Mouse (Mus musculus) MEL (cell line): ENCODE measurements at regions not wholly inside any gene's neighbourhood (a gene's known extent, or its start where the extent isn't known, plus 50 kb on each side); places are given as distances from the start of the nearest gene placed in this dataset.

Experiments
- DNase-seq: peaks from one replicate; pipeline ENCODE4 v3.0.0; 2011; ENCODE audit warnings: low read depth, low spot score
- H3K27ac ChIP-seq: 2 replicates; pipeline ENCODE4 v1.5.1; 2012; ENCODE audit warnings: low read depth, mild to moderate bottlenecking, control low read depth, low read length, moderate library complexity; ENCODE audit not compliant: control insufficient read depth
- H3K27me3 ChIP-seq, 2 experiments: fragments of 150-350 bp in 1 of 2; sonication (generic) in 1 of 2; 2 replicates each; pipeline ENCODE4 v1.6.1; 2012; ENCODE audit warnings: low read length in 2 of 2, mild to moderate bottlenecking in 2 of 2, improper control_type of control experiment in 1 of 2, moderate library complexity in 1 of 2; ENCODE audit not compliant: insufficient read depth in 2 of 2, control insufficient read depth in 1 of 2
- H3K36me3 ChIP-seq, 2 experiments: 2 replicates each; pipeline ENCODE4 v1.6.1; 2012 to 2014; ENCODE audit warnings: low read length in 2 of 2, improper control_type of control experiment in 1 of 2, inconsistent platforms in 1 of 2, mild to moderate bottlenecking in 1 of 2; ENCODE audit not compliant: insufficient read depth in 2 of 2, control insufficient read depth in 1 of 2
- H3K4me1 ChIP-seq, 2 experiments: fragments of 150-350 bp in 1 of 2; sonication (generic) in 1 of 2; 2 replicates each; pipeline ENCODE4 v1.6.1; 2012; ENCODE audit warnings: low read length in 2 of 2, improper control_type of control experiment in 1 of 2, mild to moderate bottlenecking in 1 of 2; ENCODE audit not compliant: insufficient read depth in 2 of 2, control insufficient read depth in 1 of 2
- H3K4me3 ChIP-seq, 2 experiments: fragments of 150-350 bp in 1 of 2; sonication (generic) in 1 of 2; 2 replicates each; pipeline ENCODE4 v1.5.1; 2012; ENCODE audit warnings: low read depth in 2 of 2, low read length in 2 of 2, mild to moderate bottlenecking in 2 of 2, moderate library complexity in 2 of 2, control low read depth in 1 of 2, improper control_type of control experiment in 1 of 2; ENCODE audit not compliant: control insufficient read depth in 1 of 2, insufficient read depth in 1 of 2
- H3K79me2 ChIP-seq: 2 replicates; pipeline ENCODE4 v1.6.1; 2012; ENCODE audit warnings: mild to moderate bottlenecking, low read length, moderate library complexity; ENCODE audit not compliant: control insufficient read depth, poor library complexity, insufficient read depth
- H3K9ac ChIP-seq: 2 replicates; pipeline ENCODE4 v1.6.1; 2012; ENCODE audit warnings: low read depth, mild to moderate bottlenecking, control low read depth, low read length, moderate library complexity; ENCODE audit not compliant: control insufficient read depth, poor library complexity, severe bottlenecking
- H3K9me3 ChIP-seq: fragments of 150-350 bp; sonication (generic); replicated peaks from 2 replicates; pipeline ENCODE4 v1.6.1; 2012; ENCODE audit warnings: mild to moderate bottlenecking, low read length, improper control_type of control experiment, moderate library complexity; ENCODE audit not compliant: insufficient read depth
- CHD2 ChIP-seq: IDR thresholded peaks from 2 replicates; pipeline ENCODE4 v1.6.1; 2011; ENCODE audit warnings: low read length, improper control_type of control experiment
- E2F4 ChIP-seq: IDR thresholded peaks from 2 replicates; pipeline ENCODE4 v1.6.1; 2011; ENCODE audit warnings: low read depth, low read length, improper control_type of control experiment, borderline replicate concordance
- ELF1 ChIP-seq: IDR thresholded peaks from 2 replicates; pipeline ENCODE4 v1.6.1; 2014; ENCODE audit warnings: low read depth, mild to moderate bottlenecking, inconsistent platforms, low read length, improper control_type of control experiment, moderate library complexity
- EP300 ChIP-seq, 2 experiments: IDR thresholded peaks; 2 replicates each; pipeline ENCODE4 v1.6.1; 2011; ENCODE audit warnings: improper control_type of control experiment in 2 of 2, low read length in 2 of 2, low read depth in 1 of 2, mild to moderate bottlenecking in 1 of 2
- ETS1 ChIP-seq: IDR thresholded peaks from 2 replicates; pipeline ENCODE4 v1.6.1; 2012; ENCODE audit warnings: low read depth, mild to moderate bottlenecking, inconsistent platforms, low read length, improper control_type of control experiment, moderate library complexity
- GATA1 ChIP-seq: IDR thresholded peaks from 2 replicates; pipeline ENCODE4 v1.6.1; 2011; ENCODE audit warnings: low read depth, low read length, improper control_type of control experiment
- HCFC1 ChIP-seq: IDR thresholded peaks from 2 replicates; pipeline ENCODE4 v1.6.1; 2012; ENCODE audit warnings: low read depth, mild to moderate bottlenecking, inconsistent platforms, low read length, improper control_type of control experiment, moderate library complexity
- KAT2A ChIP-seq: conservative IDR thresholded peaks from 2 replicates; pipeline ENCODE4 v1.6.1; 2012; ENCODE audit warnings: low read depth, low read length, improper control_type of control experiment, inconsistent platforms
- MAX ChIP-seq: IDR thresholded peaks from 2 replicates; pipeline ENCODE4 v1.6.1; 2011; ENCODE audit warnings: low read length, improper control_type of control experiment
- MAZ ChIP-seq: IDR thresholded peaks from 2 replicates; pipeline ENCODE4 v1.6.1; 2012; ENCODE audit warnings: low read depth, mild to moderate bottlenecking, inconsistent platforms, low read length, improper control_type of control experiment
- MYB ChIP-seq: IDR thresholded peaks from 2 replicates; pipeline ENCODE4 v1.6.1; 2011; ENCODE audit warnings: mild to moderate bottlenecking, low read depth, low read length, improper control_type of control experiment
- NELFE ChIP-seq: IDR thresholded peaks from 2 replicates; pipeline ENCODE4 v1.6.1; 2011; ENCODE audit warnings: low read depth, low read length, improper control_type of control experiment
- NRF1 ChIP-seq: IDR thresholded peaks from 2 replicates; pipeline ENCODE4 v1.6.1; 2014; ENCODE audit warnings: low read depth, mild to moderate bottlenecking, inconsistent platforms, low read length, improper control_type of control experiment, moderate library complexity; ENCODE audit not compliant: poor library complexity, insufficient read depth, severe bottlenecking
- POLR2A ChIP-seq, 2 experiments: IDR thresholded peaks; 2 replicates each; pipeline ENCODE4 v1.6.1; 2011 to 2012; ENCODE audit warnings: low read length in 2 of 2, mild to moderate bottlenecking in 2 of 2, control low read depth in 1 of 2, improper control_type of control experiment in 1 of 2, low read depth in 1 of 2, moderate library complexity in 1 of 2; ENCODE audit not compliant: control insufficient read depth in 1 of 2, insufficient read depth in 1 of 2, poor library complexity in 1 of 2
- POLR2AphosphoS5 ChIP-seq: IDR thresholded peaks from 2 replicates; pipeline ENCODE4 v1.6.1; 2012; ENCODE audit warnings: low read depth, borderline replicate concordance, mild to moderate bottlenecking, inconsistent platforms, low read length, moderate library complexity, mixed read lengths
- RAD21 ChIP-seq: IDR thresholded peaks from 2 replicates; pipeline ENCODE4 v1.6.1; 2011; ENCODE audit warnings: mild to moderate bottlenecking, low read depth, low read length, improper control_type of control experiment
- RCOR1 ChIP-seq: IDR thresholded peaks from 2 replicates; pipeline ENCODE4 v1.6.1; 2012; ENCODE audit warnings: low read depth, mild to moderate bottlenecking, inconsistent platforms, low read length, improper control_type of control experiment
- TBP ChIP-seq: IDR thresholded peaks from 2 replicates; pipeline ENCODE4 v1.8.0; 2011; ENCODE audit warnings: low read depth, low read length, improper control_type of control experiment
- UBTF ChIP-seq: IDR thresholded peaks from 2 replicates; pipeline ENCODE4 v1.6.1; 2012; ENCODE audit warnings: low read depth, mild to moderate bottlenecking, inconsistent platforms, low read length, improper control_type of control experiment, moderate library complexity, borderline replicate concordance; ENCODE audit not compliant: insufficient read depth
- USF1 ChIP-seq: IDR thresholded peaks from 2 replicates; pipeline ENCODE4 v1.6.1; 2014; ENCODE audit warnings: low read depth, mild to moderate bottlenecking, inconsistent platforms, low read length, improper control_type of control experiment, moderate library complexity
- USF2 ChIP-seq, 2 experiments: IDR thresholded peaks; 2 replicates each; pipeline ENCODE4 v1.6.1; 2011 to 2012; ENCODE audit warnings: improper control_type of control experiment in 2 of 2, low read length in 2 of 2, borderline replicate concordance in 1 of 2, inconsistent platforms in 1 of 2, low read depth in 1 of 2, mild to moderate bottlenecking in 1 of 2; ENCODE audit not compliant: insufficient read depth in 1 of 2
- ZC3H11A ChIP-seq: IDR thresholded peaks from 2 replicates; pipeline ENCODE4 v1.6.1; 2012; ENCODE audit warnings: low read depth, mild to moderate bottlenecking, inconsistent platforms, low read length, improper control_type of control experiment
- ZKSCAN1 ChIP-seq: IDR thresholded peaks from 2 replicates; pipeline ENCODE4 v1.6.1; 2012; ENCODE audit warnings: low read depth, mild to moderate bottlenecking, inconsistent platforms, low read length, improper control_type of control experiment, moderate library complexity

DNA sequence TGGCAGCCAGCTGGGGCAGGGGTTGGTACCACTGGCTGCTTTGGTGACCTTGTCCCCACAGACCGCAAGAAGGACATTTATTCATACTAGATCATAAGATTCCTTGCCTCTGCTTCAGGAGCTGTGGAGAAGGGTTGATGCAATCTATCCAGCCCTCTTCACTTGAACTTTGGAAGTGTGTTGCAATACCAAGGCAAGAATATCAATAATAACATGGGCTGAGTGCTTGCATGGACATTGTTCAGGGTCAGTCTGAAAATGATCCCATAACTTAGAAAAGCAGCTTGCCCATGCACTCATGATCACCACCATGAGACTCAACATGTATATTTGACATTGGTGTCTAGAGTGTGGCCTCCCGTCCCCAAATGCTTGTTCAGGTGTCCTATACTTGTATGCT is 74.7 kb downstream of the Pttg1 start:
- TF ChIP-seq RCOR1 (no peak), POLR2A (IDR thresholded peaks at IDR 0.05; ENCODE audit: control insufficient read depth in 1 of 2, insufficient read depth in 1 of 2, low read depth in 1 of 2, low read length in 2 of 2, poor library complexity in 1 of 2) (no peak), UBTF (no peak), USF1 (no peak), CHD2 (no peak), NRF1 (no peak), ETS1 (no peak), EP300 (IDR thresholded peaks at IDR 0.05; ENCODE audit: low read depth in 1 of 2, low read length in 2 of 2) (no peak), ZKSCAN1 (no peak), POLR2AphosphoS5 (no peak), GATA1 (no peak), RAD21 (no peak)
- no peak for DNase-seq
- Histone ChIP-seq H3K36me3 (no peaks in the 10 kb centered on the region), H3K27ac (no peak overlapping the region), H3K27me3 (no peaks in the 10 kb centered on the region), H3K9me3 (no peaks in the 10 kb centered on the region), H3K4me1 (no peaks in the 10 kb centered on the region), H3K79me2 (no peaks in the 10 kb centered on the region), H3K9ac (no peak overlapping the region), H3K4me3 (no peak overlapping the region)

DNA sequence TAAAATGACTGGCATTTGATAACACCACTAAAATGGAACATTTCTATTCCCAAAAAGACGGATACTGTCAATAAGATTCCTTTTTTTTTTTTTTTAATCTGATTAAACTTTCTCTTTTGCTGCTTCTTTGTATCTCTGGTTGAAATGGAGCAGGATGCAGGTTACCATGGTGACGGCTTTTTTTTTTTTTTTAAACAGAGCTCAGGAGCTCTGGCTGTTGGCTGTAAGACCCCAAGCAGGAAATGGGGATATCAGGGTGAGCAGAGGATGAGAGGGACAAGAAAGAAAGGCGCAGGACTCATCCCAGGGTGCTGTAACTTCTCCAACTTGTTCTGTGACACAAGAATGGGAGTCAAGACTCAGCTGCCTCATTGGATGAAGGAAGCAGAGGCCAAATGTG is 75.8 kb downstream of the Pttg1 start:
- H3K27me3 ChIP-seq, result no peaks in the 10 kb centered on the region
- no peak overlapping the region for H3K27ac ChIP-seq
- TF ChIP-seq UBTF, result no peak
- H3K4me1 ChIP-seq, result no peaks in the 10 kb centered on the region
- H3K36me3 ChIP-seq, result no peaks in the 10 kb centered on the region
- H3K79me2 ChIP-seq, result no peaks in the 10 kb centered on the region
- no peak overlapping the region for H3K4me3 ChIP-seq
- DNase-seq, result no peak
- no peaks in the 10 kb centered on the region for H3K9me3 ChIP-seq
- H3K9ac ChIP-seq, result no peak overlapping the region

DNA sequence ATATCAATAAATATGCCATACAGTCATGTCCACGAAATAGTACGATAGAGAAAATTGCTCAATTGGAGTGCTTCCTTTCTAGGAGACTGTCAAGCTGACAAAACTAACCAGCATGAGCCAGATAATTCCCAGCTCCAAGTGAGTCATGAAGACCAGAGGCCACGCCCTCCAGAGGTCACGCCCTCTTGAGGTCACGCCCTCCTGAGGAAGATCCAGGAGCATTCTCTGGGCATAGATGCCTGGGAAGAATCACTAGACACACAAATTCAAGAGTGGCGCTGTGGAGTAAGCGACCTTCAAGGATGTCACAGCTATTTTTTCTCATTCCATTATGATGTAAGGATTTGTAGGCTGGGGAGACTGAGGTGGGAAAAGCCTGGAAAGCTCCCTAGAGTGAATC is 76.5 kb downstream of the Pttg1 start:
- no peaks in the 10 kb centered on the region for H3K36me3 ChIP-seq
- DNase-seq, result peak; percentile 4
- no peak for TF ChIP-seq USF2 (IDR thresholded peaks at IDR 0.05; ENCODE audit: borderline replicate concordance in 1 of 2, insufficient read depth in 1 of 2, low read depth in 1 of 2, low read length in 2 of 2)
- no peak for TF ChIP-seq ELF1
- TF ChIP-seq HCFC1, result no peak
- no peak for TF ChIP-seq MAZ
- TF ChIP-seq POLR2A (IDR thresholded peaks at IDR 0.05; ENCODE audit: control insufficient read depth in 1 of 2, insufficient read depth in 1 of 2, low read depth in 1 of 2, low read length in 2 of 2, poor library complexity in 1 of 2), result no peak
- no peak for TF ChIP-seq RCOR1
- no peak for TF ChIP-seq KAT2A
- TF ChIP-seq ZC3H11A, result no peak
- TF ChIP-seq MYB, result no peak
- no peak for TF ChIP-seq E2F4
- TF ChIP-seq TBP, result no peak
- TF ChIP-seq MAX, result no peak
- TF ChIP-seq NELFE, result no peak
- no peak for TF ChIP-seq ETS1
- TF ChIP-seq, all 39 proteins: peak for 0

More for the DNA sequence above, 76.5 kb downstream of the Pttg1 start:
- Histone ChIP-seq H3K27ac (no peak overlapping the region), H3K4me3 (no peak overlapping the region), H3K9me3 (no peaks in the 10 kb centered on the region), H3K79me2 (no peaks in the 10 kb centered on the region), H3K9ac (no peak overlapping the region), H3K4me1 (no peaks in the 10 kb centered on the region), H3K27me3 (no peaks in the 10 kb centered on the region)
